Mouse (Mus musculus) layer of hippocampus, postnatal 36 days (tissue): Measurements from ENCODE around the gene Casp8. TPM values are rescaled to one million over a fixed set of nuclear protein-coding genes. Genes with fewer than 3 reads are reported as not detected.

Source experiments
- total RNA-seq, 2 experiments: library from RNA; stranded (reverse); gene quantifications; 2 replicates each; pipeline ENCODE4 v1.2.3; 2021

Gene Casp8
- total RNA-seq, 2 experiments from 2014 or later: 2.4 to 2.6 TPM

Other genes starting within 250 kb of the Casp8 start
- 100 to 1,000 TPM; 129 to 134 TPM for gene Fam126b, start 209.1 kb upstream of the Casp8 start, total RNA-seq
- gene Ndufb3, start 209.0 kb upstream of the Casp8 start, total RNA-seq: 100 to 1,000 TPM; 110 to 119 TPM
- not detected for gene Als2cr12, start 99.4 kb upstream of the Casp8 start, total RNA-seq
- gene Cflar, start 83.9 kb upstream of the Casp8 start, total RNA-seq: 10 to 100 TPM; 38.3 to 38.9 TPM
- gene Trak2, start 178.1 kb downstream of the Casp8 start, total RNA-seq: 100 to 1,000 TPM; 167 to 173 TPM
- 10 to 100 TPM; 39.3 to 41.1 TPM for gene Stradb, start 178.1 kb downstream of the Casp8 start, total RNA-seq